Mouse (Mus musculus) forebrain, embryonic 10.5 days (tissue): ENCODE results near the gene Gpd1l. TPM values are rescaled to one million over a fixed set of nuclear protein-coding genes. Genes with fewer than 3 reads are reported as not detected.
"Not testable (repeated sequence)": the region's sequence is repeated elsewhere in the genome, so short reads cannot be mapped to it uniquely, and the experiment has no call there.

Experiments
- DNase-seq: peaks from one replicate; pipeline ENCODE4 v3.0.0-alpha.2; 2017; ENCODE audit warnings: low spot score; ENCODE audit errors: extremely low spot score
- H3K27ac ChIP-seq: fragments of 300-500 bp; sonication (generic); 2 replicates; pipeline ENCODE4 v1.5.1; 2016; ENCODE audit warnings: mild to moderate bottlenecking
- H3K27me3 ChIP-seq: fragments of 300-500 bp; sonication (generic); 2 replicates; pipeline ENCODE4 v1.6.1; 2016; ENCODE audit warnings: mild to moderate bottlenecking; ENCODE audit not compliant: poor library complexity, severe bottlenecking
- H3K36me3 ChIP-seq: fragments of 300-500 bp; sonication (generic); replicated peaks from 2 replicates; pipeline ENCODE4 v1.6.1; 2016; ENCODE audit warnings: mild to moderate bottlenecking, moderate library complexity
- H3K4me1 ChIP-seq: fragments of 300-500 bp; sonication (generic); 2 replicates; pipeline ENCODE4 v1.6.1; 2016
- H3K4me3 ChIP-seq: fragments of 300-500 bp; sonication (generic); 2 replicates; pipeline ENCODE4 v1.5.1; 2016; ENCODE audit warnings: mild to moderate bottlenecking, moderate library complexity
- H3K9me3 ChIP-seq: fragments of 300-500 bp; sonication (generic); 2 replicates; pipeline ENCODE4 v1.6.1; 2016; ENCODE audit warnings: mild to moderate bottlenecking, moderate library complexity
- WGBS: fragments of 180-500 bp; shearing (Covaris S2); methylation state at CpG from one replicate; pipeline ENCODE4 v1.1.7; 2016; 5-methylcytosine and 5-hydroxymethylcytosine counted together
- polyA plus RNA-seq: library from polyadenylated mRNA; unstranded; fragments of >200 nt; fragmentation: Nextera tagmentation; extraction: Ambion mirVana; gene quantifications from 2 replicates; pipeline ENCODE4 v1.2.1, GENCODE M21; 2016

Gene Gpd1l
- 13.2 and 14.6 TPM in 2 replicates for polyA plus RNA-seq

- WGBS = under 1% methylated on average over 30 of the region's 30 CpGs
- Histone ChIP-seq H3K4me3 (peak within 1 kb of the TSS; percentile 70), H3K27ac (peak within 1 kb of the TSS; percentile 80), H3K9me3 (no peaks in the 10 kb centered on the region), H3K27me3 (peaks cover 10% of the 10 kb centered on the region), H3K36me3 (no peaks in the 10 kb centered on the region), H3K4me1 (peaks cover 29% of the 10 kb centered on the region)
- DNase-seq = peak; percentile 96
Measured at GRCm38 (mm10) chr9:114933723-114934171, at the start of gene Gpd1l. TSS of gene Gpd1l (minus strand) at chr9:114933987.

GRCm38 (mm10) chr9:114982689-114983360 lies 49.0 kb upstream of the Gpd1l start, which contains the start of gene Rps27rt:
TSS of gene Rps27rt (minus strand) at chr9:114982739.
- no peaks in the 10 kb centered on the region for H3K9me3 ChIP-seq
- H3K27ac ChIP-seq = no peak within 1 kb of the TSS
- H3K36me3 ChIP-seq = no peaks in the 10 kb centered on the region
- no peak for DNase-seq
- H3K4me3 ChIP-seq = no peak within 1 kb of the TSS
- peaks cover 32% of the 10 kb centered on the region for H3K27me3 ChIP-seq
- WGBS = 93% methylated on average over 16 of the region's 16 CpGs
- peaks cover 18% of the 10 kb centered on the region for H3K4me1 ChIP-seq

- no peak overlapping the region for H3K27ac ChIP-seq
- peaks cover 55% of the 10 kb centered on the region for H3K27me3 ChIP-seq
- no peak for DNase-seq
- H3K4me3 ChIP-seq = no peak overlapping the region
- H3K9me3 ChIP-seq = no peaks in the 10 kb centered on the region
- WGBS = 77% methylated on average over 6 of the region's 6 CpGs
- H3K36me3 ChIP-seq = no peaks in the 10 kb centered on the region
- peaks cover 18% of the 10 kb centered on the region for H3K4me1 ChIP-seq
Measured at GRCm38 (mm10) chr9:114979969-114980368, 46.2 kb upstream of the Gpd1l start.

GRCm38 (mm10) chr9:114978281-114979111 lies 44.7 kb upstream of the Gpd1l start, which contains the start of gene Osbpl10:
TSS of gene Osbpl10 (plus strand) at chr9:114978569.
- H3K4me3 ChIP-seq = peak within 1 kb of the TSS; percentile 83
- H3K4me1 ChIP-seq = peaks cover 18% of the 10 kb centered on the region
- no peaks in the 10 kb centered on the region for H3K36me3 ChIP-seq
- H3K9me3 ChIP-seq = no peaks in the 10 kb centered on the region
- WGBS = under 1% methylated on average over 78 of the region's 86 CpGs
- peak within 1 kb of the TSS; percentile 89 for H3K27ac ChIP-seq
- peaks cover 55% of the 10 kb centered on the region for H3K27me3 ChIP-seq
- DNase-seq = peak; percentile 79

GRCm38 (mm10) chr9:114977461-114978280 lies 43.9 kb upstream of the Gpd1l start:
- Histone ChIP-seq H3K4me3 (peak overlapping the region; percentile 83), H3K9me3 (no peaks in the 10 kb centered on the region), H3K36me3 (no peaks in the 10 kb centered on the region), H3K27ac (peak overlapping the region; percentile 89), H3K27me3 (peaks cover 55% of the 10 kb centered on the region), H3K4me1 (peaks cover 18% of the 10 kb centered on the region)
- WGBS = 9% methylated on average over 31 of the region's 31 CpGs
- no peak for DNase-seq

- H3K9me3 ChIP-seq, H3K27me3 ChIP-seq, H3K4me1 ChIP-seq, DNase-seq, H3K4me3 ChIP-seq, H3K36me3 ChIP-seq, H3K27ac ChIP-seq: not testable (repeated sequence)
- 86% methylated on average over 7 of the region's 7 CpGs for WGBS
Measured at GRCm38 (mm10) chr9:114966286-114966685, 32.5 kb upstream of the Gpd1l start.

- Histone ChIP-seq H3K27ac (no peak overlapping the region), H3K27me3 (no peaks in the 10 kb centered on the region), H3K36me3 (no peaks in the 10 kb centered on the region), H3K4me3 (no peak overlapping the region), H3K9me3 (peaks cover 7% of the 10 kb centered on the region; the same call in 1 of the 2 replicates), H3K4me1 (no peaks in the 10 kb centered on the region)
- WGBS = 74% methylated on average over 3 of the region's 3 CpGs
- DNase-seq = no peak
Measured at GRCm38 (mm10) chr9:114964093-114964492, 30.3 kb upstream of the Gpd1l start.

- Histone ChIP-seq H3K4me3 (no peak overlapping the region), H3K4me1 (no peaks in the 10 kb centered on the region)
- WGBS = 92% methylated on average over 6 of the region's 6 CpGs
Measured at GRCm38 (mm10) chr9:114960844-114961243, 27.1 kb upstream of the Gpd1l start.

GRCm38 (mm10) chr9:114960043-114960789 lies 26.4 kb upstream of the Gpd1l start:
- H3K27ac ChIP-seq = no peak overlapping the region
- peaks cover 5% of the 10 kb centered on the region; the same call in 1 of the 2 replicates for H3K9me3 ChIP-seq
- no peaks in the 10 kb centered on the region for H3K36me3 ChIP-seq
- no peaks in the 10 kb centered on the region for H3K4me1 ChIP-seq
- H3K27me3 ChIP-seq = no peaks in the 10 kb centered on the region
- DNase-seq = no peak
- no peak overlapping the region for H3K4me3 ChIP-seq
- 88% methylated on average over 4 of the region's 4 CpGs for WGBS

More at GRCm38 (mm10) chr9:114960844-114961243, 27.1 kb upstream of the Gpd1l start:
- DNase-seq = no peak
- Histone ChIP-seq H3K36me3 (no peaks in the 10 kb centered on the region), H3K27ac (no peak overlapping the region), H3K9me3 (peaks cover 7% of the 10 kb centered on the region; the same call in 1 of the 2 replicates), H3K27me3 (no peaks in the 10 kb centered on the region)

- WGBS = 43% methylated on average over 5 of the region's 5 CpGs
- H3K36me3 ChIP-seq = no peaks in the 10 kb centered on the region
- peaks cover under 1% of the 10 kb centered on the region; the same call in 1 of the 2 replicates for H3K9me3 ChIP-seq
- no peaks in the 10 kb centered on the region for H3K27me3 ChIP-seq
- DNase-seq = no peak
- no peak overlapping the region for H3K27ac ChIP-seq
- H3K4me3 ChIP-seq = no peak overlapping the region
- no peaks in the 10 kb centered on the region for H3K4me1 ChIP-seq
Measured at GRCm38 (mm10) chr9:114956945-114957344, 23.2 kb upstream of the Gpd1l start.

GRCm38 (mm10) chr9:114955340-114955739 lies 21.6 kb upstream of the Gpd1l start:
- H3K9me3 ChIP-seq = no peaks in the 10 kb centered on the region
- H3K27me3 ChIP-seq = no peaks in the 10 kb centered on the region
- no peak overlapping the region for H3K4me3 ChIP-seq
- H3K36me3 ChIP-seq = no peaks in the 10 kb centered on the region
- H3K27ac ChIP-seq = no peak overlapping the region
- H3K4me1 ChIP-seq = 0 out of 2 replicates have a peak, but pooled peaks cover 2% of the 10 kb centered on the region
- 91% methylated on average over 11 of the region's 11 CpGs for WGBS
- no peak for DNase-seq
